Mouse (Mus musculus) testis, adult 2 months (tissue): ENCODE data around the gene Trim31.

Experiments
- CTCF ChIP-seq: fragments of 200-500 bp; IDR thresholded peaks from 2 replicates; pipeline ENCODE4 v1.5.1; 2012; ENCODE audit warnings: low read depth, mild to moderate bottlenecking, inconsistent platforms, low read length, moderate library complexity; ENCODE audit not compliant: control insufficient read depth, insufficient read depth, insufficient replicate concordance
- POLR2A ChIP-seq: fragments of 200-500 bp; IDR thresholded peaks from 2 replicates; pipeline ENCODE4 v1.6.1; 2012; ENCODE audit warnings: low read depth, mild to moderate bottlenecking, inconsistent platforms, low read length, moderate library complexity; ENCODE audit not compliant: control insufficient read depth

GRCm38 (mm10) chr17:36861680-36862079 lies 36.2 kb upstream of the Trim31 start:
- TF ChIP-seq CTCF = no peak
- TF ChIP-seq POLR2A = no peak
